Mouse (Mus musculus): ENCODE measurements around the gene Adgre5.

GRCm38 (mm10) chr8:83679866-83680265 lies 61.3 kb downstream of the Adgre5 start:
- TF ChIP-seq POLR2A (IDR thresholded peaks at IDR 0.05; ENCODE audit: low read depth, low read length) = no peak
- TF ChIP-seq CTCF (IDR thresholded peaks at IDR 0.05; ENCODE audit: extremely low read depth, insufficient read length, insufficient replicate concordance, low read depth, low read length) = no peak
